Mouse (Mus musculus): ENCODE data around the gene Itga3.

The Itga3 gene

DNA sequence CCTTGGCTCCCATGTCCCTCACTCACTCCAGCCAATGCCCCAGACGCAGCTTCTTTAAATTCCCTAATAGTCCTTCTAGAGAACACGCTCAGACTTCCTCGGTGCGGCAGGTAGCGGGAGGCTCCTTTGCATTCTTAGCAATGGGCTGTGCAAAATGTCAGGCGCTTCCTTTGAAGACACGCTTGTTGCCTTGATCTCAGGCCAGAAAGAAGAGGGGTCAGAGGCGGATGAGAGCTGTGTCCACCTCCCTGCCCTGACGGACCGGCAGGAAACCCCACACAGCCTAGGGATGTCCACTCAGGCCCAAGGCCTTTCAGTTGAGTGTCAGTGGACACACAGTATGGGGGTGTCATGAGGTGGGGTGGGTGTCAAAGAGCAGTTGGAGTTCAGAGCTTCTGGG is 19.0 kb upstream of the Itga3 start:
- DNase-seq: no peak

DNA sequence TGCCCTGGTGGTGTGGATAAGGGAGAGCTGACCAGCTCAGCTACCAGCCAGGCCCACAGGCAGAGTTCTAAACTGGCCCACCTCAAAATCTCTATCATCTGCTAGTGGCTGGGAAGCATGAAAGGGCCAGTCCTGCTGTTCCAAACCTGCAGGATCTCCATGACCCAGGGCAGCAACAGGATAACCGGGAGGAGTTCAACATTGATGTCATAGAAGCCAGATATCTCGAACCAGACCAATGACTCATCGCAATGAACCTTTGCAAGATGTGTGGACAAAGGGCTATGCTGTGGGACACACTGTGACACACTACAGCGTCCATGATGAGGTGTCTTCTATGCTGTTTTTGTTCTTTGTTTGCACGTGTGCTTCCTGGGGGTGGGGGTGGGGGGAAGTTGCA is 16.5 kb upstream of the Itga3 start:
- no peak for DNase-seq

DNA sequence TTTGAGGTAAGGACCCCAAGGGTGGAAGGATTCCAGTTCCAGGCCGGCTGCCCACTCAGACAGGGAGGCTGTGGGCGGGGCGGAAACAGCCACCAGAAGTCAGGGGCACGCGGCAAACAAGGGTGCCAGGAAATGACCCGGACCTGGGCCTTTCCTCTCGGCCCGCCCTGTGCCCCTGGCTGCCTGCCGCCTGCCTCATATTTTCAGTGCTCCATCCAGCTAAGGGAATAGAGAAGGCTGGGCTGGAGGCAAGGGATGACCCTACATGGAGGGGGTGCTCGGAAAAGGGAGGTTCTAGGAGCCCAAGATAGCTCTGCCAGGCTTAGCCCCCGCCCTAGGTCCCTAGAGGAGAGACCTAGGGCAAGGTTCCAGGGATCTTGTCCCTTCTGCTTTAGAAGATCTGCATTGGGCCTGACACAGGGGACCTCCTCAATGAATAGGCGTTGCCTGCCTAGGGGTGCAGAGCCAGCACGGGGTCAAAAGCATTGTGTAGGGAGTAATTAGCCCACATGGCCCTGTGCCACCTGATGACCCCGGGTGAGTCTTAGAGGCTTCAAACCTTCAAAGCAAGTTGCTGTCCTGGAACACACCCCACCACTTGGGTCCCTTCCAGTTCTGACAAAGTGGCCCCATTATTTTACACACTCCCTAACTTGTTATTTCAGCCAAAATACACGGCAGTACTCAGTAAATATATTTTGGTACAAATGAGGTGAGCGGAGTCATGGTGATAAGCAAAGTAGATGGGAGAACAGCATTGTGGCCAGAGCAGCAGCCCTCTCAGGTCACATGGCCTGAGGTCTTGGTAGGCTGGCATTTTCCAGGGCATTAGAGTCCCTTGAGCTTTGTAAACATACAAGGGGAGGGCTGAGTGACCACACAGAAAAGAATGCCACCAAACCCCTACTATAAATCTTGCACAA is 12.5 kb upstream of the Itga3 start:
- no peak for DNase-seq

DNA sequence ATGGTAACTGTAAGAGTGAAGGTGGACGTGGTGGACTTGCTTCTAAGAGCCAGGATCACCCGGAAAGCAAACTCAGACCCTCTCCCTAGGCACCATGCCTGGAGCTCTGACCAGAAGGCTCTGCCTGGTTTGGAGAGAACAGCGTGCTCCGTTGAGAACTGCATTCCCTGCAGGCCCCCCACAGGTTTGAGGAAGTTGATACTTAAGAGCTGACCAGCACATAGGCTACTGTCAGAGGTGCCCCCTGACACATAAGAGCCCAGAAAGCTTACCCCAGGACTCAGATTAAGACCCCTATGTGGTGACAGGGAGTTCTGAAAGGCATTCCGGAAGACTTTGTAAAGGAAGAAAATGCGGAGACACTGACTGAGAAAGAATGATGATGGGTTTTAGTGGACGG is 11.7 kb upstream of the Itga3 start:
- DNase-seq: no peak

DNA sequence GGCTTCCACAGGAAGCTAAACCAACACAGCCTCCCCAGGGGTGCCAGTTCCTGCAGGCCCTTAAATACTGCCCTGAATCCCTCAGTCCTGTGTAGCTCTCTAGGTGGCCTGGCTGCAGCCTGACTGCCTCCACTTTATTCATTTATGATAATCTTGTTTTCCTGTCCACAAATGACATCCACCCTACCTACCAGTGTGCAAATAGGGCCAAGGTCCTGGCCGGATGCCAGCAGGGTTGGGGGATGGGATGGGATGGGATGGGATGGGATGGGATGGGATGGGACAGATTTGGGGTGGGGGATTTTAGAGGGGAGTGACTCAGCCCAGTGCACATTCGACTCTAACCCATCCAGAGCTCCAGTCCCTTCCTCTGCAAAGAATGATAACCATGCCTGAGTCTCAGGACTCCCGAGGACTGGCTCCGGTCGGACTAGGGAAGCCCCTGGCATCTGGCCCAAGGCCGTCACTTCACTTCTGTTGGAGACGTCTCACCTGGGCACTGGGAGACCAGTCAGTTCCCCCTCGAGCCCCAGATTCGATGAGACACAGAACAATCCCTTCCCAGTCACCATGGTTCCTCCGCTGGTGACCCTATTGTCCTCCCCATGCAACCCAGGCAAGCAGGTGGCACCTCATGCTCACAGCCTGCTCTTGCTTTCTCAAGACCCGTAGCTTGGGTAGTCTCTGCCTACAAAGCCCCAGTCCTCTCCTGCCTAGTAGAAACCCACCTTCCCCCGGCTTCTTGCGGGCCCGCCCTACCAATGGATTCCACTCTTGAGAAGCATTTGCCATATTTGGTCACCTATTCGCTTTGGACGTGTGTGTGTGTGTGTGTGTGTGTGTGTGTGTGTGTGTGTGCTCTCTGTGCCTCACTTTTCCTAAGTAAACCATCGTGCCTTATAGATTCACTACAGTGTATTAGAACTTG is 11.0 kb upstream of the Itga3 start:
- no peak for DNase-seq

DNA sequence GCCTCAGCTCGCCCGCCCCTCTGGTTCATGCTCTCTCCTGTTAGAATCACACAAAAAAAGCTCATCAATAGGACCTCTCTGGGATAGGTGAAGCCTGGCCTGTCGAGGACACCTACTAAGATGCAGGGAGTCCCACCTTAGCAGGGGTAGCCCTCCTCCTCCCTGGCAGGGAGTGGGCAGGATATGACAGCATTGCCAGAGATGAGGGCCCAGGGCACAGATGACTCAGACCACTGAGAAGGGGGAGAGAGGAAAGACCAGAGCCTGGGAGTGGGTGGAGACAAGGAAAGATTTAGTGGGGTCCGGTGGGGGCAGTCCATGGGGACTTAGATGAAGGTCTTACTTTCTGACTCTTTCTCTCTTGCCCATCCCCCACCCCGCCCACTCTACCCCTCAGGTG is 9.6 kb upstream of the Itga3 start:
- no peak for DNase-seq

DNA sequence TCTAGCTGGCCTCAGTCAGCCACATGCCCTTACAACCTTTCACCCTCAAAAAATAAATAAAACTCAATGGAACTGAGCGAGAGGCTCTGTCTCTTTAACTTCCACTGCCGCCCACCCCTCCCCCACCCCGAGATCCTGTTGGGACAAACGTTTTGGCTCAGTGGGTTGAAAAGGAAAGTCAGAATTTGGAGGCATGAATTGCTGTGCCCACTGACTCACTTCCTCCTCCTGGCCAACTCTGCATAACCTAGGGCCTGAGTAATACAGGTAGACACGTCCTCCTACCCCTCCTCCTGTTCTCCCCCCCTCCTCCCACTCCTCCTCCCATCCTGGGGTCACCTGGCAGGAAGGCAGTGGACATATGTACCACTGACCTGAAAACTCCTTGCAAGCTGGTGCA is 9.1 kb upstream of the Itga3 start:
- DNase-seq: no peak

DNA sequence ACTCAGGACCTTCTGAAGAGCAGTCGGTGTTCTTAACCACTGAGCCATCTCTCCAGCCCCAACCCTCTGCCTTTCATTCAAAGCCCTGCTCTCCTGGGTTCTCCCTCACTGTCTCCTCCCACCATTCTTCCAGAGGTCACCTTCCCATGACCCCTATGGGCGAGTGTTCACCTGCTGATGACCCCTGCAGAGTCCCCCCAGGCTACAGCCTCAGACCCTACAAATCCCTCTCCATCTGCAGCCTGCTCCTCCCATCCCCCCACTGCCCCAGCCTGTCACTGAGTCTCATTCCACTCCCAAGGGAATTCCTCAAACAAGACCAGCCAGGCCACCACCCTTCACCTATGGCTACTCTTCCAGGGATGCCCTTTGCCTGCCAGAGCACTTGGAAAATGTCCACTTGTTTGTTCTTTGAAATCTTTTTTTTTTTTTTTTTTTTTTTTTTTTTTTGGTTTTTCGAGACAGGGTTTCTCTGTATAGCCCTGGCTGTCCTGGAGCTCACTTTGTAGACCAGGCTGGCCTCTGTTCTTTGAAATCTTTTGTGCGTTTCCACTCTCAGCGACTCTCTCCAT is 8.3 kb upstream of the Itga3 start:
- no peak for DNase-seq

DNA sequence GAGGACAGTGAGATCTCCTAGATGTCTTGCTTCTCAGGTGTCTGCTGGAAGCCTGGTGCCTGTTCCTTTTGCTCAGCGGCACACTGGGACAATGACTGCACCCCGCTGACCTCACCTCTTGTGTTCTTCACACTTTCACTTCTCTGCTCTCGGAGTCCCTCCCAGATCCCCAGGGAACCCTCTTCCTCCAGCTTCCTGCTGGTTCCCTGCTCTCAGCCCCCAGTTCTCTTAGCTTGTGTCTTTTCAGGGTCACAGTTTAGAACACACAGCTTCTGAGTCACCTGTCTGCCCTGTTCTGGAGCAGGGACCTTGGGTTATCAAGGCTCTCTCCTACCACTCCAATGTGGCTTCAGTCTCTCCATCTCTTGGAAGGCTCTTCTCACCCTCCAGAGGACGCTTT is 7.6 kb upstream of the Itga3 start:
- no peak for DNase-seq

DNA sequence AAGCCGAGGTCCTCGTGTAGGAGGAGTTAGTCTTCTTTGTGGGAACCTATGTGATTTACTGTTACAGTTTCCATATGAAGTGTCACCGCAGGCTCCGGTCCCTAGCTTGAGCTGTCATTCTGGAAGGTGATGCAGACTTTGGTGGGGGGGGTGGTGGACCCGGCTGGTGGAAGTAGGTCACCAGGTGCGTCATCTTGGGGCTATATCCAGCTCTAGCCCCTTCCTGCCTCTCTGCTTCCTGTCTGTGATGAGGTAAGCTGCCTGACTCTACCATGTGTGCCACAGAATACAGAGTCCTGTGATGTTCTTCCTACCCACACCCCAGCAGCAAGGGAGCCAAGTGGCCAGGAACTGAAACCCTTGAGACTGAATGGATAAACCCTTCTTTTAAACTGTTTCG is 6.3 kb upstream of the Itga3 start:
- DNase-seq: peak; percentile 77

DNA sequence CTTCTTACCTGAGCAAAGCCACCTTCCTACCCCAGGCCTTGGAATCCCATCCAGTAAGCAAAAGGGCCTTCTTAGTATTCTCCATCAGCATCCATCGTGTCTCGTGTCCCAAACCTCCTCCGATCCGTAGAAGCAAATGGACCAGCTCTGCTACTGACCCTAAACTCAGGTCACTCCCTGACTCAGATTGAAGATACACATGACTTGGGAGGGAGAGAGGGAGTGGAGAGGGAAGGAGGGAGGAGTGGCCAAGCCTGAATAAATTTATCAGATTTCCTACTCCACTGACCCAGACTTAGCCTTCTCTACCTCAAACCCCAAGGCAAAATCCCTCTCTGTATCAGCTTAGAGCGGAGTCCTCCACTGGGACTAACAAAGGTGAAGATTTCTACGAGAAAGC is 4.2 kb upstream of the Itga3 start:
- no peak for DNase-seq

DNA sequence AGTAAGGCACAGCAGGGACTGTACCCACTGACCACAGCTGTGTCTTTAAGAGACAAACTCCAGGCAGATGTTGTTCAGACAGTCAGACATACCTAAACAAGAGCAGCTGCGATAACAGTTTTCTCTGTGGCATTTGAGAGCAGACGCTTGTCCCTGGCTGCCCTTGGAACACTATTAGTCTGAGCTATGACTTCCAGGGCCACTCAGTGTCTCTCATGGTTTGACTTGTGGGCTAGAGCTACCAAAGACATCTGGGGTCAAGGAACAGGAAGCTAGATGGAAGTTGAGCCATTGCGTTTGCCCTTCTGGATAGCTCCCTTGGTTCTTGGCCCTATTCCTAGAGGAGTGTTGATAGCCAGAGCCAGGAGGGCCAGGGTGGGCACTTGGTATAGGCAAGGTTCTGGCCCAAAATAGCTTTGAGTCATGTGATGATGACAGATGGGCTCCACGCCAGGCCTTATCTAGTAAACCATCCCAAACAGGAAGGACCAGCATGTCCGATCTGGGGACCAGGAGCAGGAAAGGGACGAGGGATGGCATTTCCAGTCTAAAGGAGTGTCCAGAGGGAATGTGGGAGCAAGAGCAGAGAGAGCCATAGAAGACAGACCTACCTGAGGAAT is 2.8 kb upstream of the Itga3 start:
- DNase-seq: no peak

DNA sequence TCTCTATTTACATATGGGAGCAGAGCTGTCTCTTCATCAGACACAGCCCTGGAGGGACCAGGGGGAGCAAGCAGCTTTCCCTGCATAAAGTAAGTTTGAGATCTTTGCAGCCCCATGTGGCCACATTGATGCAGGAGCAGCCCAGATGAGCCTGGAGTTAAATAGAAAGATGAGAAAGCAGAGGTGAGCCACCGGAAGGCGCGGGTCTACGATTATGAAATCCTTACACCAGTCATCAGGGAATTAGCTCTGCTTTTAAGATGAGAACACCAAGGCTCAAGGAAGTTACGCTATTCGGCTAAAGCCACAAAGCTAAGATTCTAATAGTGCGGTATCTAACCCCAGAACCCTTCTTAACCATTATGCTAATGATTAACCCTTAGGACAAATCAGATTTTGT is 1.4 kb upstream of the Itga3 start:
- no peak for DNase-seq

DNA sequence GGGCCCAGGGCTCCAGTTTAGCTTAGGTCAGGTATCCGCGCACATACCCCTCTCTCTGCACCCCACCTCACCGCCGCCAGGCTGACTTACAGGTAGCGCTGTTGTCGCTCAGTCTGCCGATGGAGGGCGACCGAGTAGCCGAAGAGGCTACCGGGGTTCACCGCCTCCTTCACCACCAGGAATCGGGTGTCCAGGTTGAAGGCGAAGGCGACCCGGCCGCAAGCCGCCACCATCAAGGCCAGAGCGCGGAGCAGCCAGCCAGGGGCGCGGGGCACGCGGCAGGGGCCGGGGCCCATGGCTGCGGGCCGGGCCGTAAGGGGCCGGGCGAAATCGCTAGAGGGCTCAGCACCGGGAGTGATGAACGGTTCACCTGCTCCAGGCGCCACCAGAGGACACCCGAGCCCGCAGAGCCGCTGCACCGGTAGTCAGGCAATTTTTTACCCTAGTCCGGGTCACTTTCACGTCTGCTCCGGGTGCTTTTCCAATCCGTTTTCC is 513 bp downstream of the Itga3 start:
- peak; percentile 74 for DNase-seq

DNA sequence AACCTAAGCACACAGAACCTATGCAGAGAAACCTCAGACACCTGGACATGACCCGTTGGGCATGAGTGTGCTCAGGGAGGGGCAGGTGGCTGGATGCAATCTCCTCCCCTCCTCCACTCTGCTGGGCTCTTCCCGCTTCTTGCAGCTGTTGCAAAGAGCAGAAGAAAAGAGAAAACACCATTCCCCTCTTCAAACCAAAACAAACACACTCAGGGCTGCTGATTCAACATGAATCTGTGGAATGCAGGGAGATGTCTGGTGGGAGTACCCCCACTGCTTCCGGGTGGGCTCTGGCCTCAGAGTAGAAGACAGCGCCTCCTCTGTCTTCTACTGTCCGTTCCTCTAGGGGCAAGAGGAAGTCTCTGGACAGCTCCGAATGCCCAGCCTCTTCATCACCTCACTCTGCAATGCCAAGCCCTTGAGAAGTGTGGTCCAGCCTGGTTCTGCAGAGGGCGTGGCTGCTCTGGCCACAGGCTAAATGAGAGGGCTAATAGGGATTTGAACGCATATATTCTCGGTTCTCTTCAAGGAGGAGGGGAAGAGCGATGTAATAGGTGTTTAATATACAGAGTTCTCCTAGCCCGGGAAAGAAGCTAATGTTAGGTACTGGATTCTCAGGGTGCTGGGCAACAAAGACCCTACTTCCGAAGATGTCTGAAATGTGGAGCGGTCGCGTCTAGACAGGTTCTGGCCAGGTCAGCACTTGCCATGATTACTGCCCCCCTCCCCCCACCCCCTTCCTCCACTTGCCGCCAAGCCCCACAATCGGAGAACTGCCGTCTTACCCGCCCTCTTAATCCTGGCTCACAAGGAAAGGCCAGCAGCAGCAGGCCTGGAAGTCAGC is 1.2 kb downstream of the Itga3 start:
- DNase-seq: no peak

DNA sequence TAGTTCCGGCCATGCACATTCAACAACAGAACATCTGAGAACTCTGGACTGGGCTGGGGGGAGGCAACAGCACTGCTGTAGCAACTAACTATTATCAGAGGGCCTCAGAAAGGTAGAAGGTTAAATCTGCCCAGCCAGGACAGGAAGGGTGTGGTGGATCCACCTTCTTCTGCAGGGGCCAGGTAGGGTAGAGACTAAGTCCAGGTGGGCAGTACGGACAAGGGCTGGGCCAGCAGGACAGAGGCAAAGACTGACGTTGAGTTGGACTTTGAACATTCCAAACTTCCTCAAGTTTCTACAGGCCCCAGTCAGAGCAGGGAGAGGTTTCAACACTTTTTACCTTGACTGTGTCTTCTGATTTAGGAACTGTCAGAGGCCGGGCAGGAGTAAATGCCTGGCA is 1.9 kb downstream of the Itga3 start:
- DNase-seq: no peak

DNA sequence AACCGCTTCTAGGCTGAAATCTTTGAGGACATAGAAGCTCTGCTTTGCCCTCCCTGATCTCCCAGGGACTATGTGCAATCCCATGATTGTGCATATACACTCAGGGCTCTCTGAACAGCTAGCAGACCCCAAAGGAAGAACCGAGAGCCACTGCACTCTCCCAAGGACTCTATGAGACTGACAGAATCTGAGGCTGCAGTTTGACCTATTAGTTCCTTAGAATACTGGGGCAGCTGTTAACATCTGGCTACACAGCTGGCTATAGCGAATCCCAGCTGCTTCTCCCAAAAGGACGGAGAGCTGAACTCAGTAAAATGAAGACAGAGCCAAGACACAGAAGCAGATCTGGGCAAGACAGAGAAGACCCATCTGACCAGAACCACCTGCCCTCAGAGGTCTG is 2.8 kb downstream of the Itga3 start:
- no peak for DNase-seq

DNA sequence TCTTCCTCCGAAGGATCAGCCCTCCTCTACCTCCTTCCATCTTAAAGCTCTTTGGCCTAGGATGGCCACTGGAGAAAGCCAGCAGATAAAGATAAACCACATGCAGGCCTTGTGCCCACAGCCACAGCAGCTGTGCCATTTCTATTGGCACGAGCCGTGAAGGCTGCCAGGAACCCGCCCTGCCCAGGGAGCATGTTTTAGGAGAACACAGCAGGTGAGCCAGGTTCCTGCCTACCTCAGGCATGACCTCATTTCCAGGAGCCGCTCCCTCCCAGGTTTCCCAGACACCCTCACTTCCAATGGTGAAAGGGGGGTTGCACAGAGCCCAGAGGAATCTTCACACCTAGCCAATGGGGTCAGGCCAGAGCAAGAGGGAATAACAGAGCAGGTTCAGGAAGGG is 3.8 kb downstream of the Itga3 start:
- no peak for DNase-seq

DNA sequence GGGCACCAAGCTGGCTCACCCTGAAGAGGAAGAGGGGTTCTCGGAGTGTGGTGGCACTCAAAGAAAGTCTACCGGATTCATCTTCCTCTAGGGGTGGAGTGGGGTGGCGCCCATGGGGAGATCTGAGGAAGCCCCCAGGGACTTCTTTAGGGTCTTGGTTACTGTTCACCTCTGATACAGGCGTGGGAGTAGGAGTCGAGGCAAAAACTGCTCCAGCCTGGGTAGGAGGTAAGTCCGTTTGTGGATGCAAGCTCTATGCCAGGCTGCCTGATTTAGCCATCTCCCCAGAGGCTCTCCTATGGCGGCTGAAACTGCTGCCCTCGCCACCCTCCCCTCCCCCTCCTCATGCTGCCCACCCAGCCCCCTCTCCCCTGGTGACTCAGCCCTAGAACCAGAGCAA is 4.5 kb downstream of the Itga3 start:
- no peak for DNase-seq

DNA sequence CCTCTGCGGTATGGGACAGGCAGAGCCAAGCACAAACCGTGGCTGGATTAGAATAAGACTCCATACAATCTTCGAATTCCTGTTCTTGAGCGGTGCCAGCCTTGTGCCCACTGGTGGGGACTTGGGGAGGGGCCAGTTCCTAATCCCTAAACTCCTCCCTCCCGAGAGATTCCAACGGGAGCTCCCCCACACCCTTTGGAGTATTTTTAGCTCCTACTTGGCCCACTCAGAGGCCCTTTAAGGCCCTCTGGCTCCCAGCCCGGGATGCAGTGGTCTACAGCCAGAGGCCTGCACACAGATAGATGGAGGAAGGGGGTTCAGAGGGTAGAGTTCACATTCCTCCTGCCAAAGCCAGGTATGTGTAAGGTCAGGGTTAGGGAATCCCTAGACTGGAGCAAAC is 5.3 kb downstream of the Itga3 start:
- no peak for DNase-seq

DNA sequence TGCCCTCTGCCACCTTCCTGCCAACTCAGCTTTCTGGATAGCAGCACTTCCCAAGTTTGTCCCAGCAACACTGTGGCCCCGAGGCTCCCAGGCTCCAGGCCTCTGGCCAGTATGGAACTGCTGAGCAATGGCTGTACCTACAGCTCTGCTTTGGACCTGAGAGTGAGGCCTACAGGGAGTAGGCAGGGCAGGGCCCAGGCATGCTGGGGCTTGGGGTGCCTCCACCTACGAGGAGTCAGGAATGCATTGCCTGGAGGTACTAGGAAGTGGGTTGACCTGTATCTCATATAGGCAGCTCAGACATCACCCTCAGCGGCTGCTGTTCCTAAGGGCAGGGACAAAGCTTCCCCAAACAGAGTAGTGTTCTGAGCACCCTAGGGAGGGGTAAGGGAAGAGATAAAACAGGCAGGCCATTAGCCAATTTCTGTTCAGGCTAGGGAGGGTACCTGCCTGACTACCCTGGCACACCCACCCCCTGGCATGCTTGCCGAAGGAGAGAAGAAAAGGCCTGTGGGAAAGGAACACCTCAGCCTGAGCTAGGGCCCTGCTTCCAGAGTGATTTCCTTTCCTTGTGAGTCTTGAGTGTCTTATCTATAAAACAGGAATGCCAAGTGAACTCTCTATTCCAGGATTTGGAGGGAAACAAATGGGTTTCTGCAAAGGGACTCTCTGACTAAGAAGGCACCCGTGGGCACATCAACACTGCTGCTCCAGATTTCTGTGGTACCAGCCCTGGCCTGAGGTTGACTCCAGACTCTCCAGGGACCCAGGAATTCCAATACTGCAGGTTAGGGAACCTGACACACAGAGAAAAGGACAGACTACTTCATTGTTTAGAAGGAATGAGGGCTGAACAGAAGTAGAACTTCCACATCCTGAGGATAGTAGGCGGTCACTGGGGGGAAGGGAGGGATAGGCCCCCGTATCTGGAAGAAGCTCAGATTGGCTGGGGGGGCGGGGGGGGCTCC is 6.2 kb downstream of the Itga3 start:
- DNase-seq: no peak

All from thymus, postnatal 14 days (tissue).